Mouse (Mus musculus): ENCODE measurements around the gene Grtp1.

Grtp1 gene

GRCm38 (mm10) chr8:13205311-13205710, 4.9 kb upstream of the Grtp1 start:
- in situ Hi-C loops (cut with MboI, MseI): no loop called here

GRCm38 (mm10) chr8:13204371-13205140, 4.1 kb upstream of the Grtp1 start:
- in situ Hi-C loops (cut with MboI, MseI): loop anchor here (5.0 kb wide), 1 partner anchor 47 kb away; the partner anchor contains the start of gene Lamp1

GRCm38 (mm10) chr8:13203472-13203871, 3.1 kb upstream of the Grtp1 start:
- in situ Hi-C loops (cut with MboI, MseI): loop anchor here (5.0 kb wide), 1 partner anchor 46 kb away; the partner anchor contains the start of gene Lamp1

GRCm38 (mm10) chr8:13202806-13203205, 2.4 kb upstream of the Grtp1 start:
- in situ Hi-C loops (cut with MboI, MseI): loop anchor here (5.0 kb wide), 1 partner anchor 46 kb away; the partner anchor contains the start of gene Lamp1

GRCm38 (mm10) chr8:13202041-13202440, 1.6 kb upstream of the Grtp1 start:
- in situ Hi-C loops (cut with MboI, MseI): loop anchor here (5.0 kb wide), 1 partner anchor 45 kb away; the partner anchor contains the start of gene Lamp1

- in situ Hi-C loops (cut with MboI, MseI): loop anchor here (5.0 kb wide), 1 partner anchor 44 kb away; the partner anchor contains the start of gene Lamp1
Observed at GRCm38 (mm10) chr8:13201013-13201334, 554 bp upstream of the Grtp1 start.

GRCm38 (mm10) chr8:13199385-13200061, 897 bp downstream of the Grtp1 start:
- in situ Hi-C loops (cut with MboI, MseI): loop anchor here (5.0 kb wide), 1 partner anchor 42 kb away; the partner anchor contains the start of gene Lamp1

- in situ Hi-C loops (cut with MboI, MseI): no loop called here
Observed at GRCm38 (mm10) chr8:13197493-13197892, 2.9 kb downstream of the Grtp1 start.

GRCm38 (mm10) chr8:13194818-13195217, 5.6 kb downstream of the Grtp1 start:
- in situ Hi-C loops (cut with MboI, MseI): no loop called here

- in situ Hi-C loops (cut with MboI, MseI): no loop called here
Observed at GRCm38 (mm10) chr8:13190235-13190634, 10.2 kb downstream of the Grtp1 start.

GRCm38 (mm10) chr8:13188857-13189256, 11.6 kb downstream of the Grtp1 start:
- in situ Hi-C loops (cut with MboI, MseI): no loop called here

GRCm38 (mm10) chr8:13188052-13188555, 12.3 kb downstream of the Grtp1 start:
- in situ Hi-C loops (cut with MboI, MseI): no loop called here

- in situ Hi-C loops (cut with MboI, MseI): no loop called here
Observed at GRCm38 (mm10) chr8:13187638-13188037, 12.8 kb downstream of the Grtp1 start.

GRCm38 (mm10) chr8:13187229-13187628, 13.2 kb downstream of the Grtp1 start:
- in situ Hi-C loops (cut with MboI, MseI): no loop called here

GRCm38 (mm10) chr8:13186819-13187218, 13.6 kb downstream of the Grtp1 start:
- in situ Hi-C loops (cut with MboI, MseI): no loop called here

- in situ Hi-C loops (cut with MboI, MseI): no loop called here
Observed at GRCm38 (mm10) chr8:13181691-13181976, 18.8 kb downstream of the Grtp1 start.

- in situ Hi-C loops (cut with MboI, MseI): no loop called here
Observed at GRCm38 (mm10) chr8:13180911-13181690, 19.3 kb downstream of the Grtp1 start.

GRCm38 (mm10) chr8:13180408-13180807, 20.0 kb downstream of the Grtp1 start:
- in situ Hi-C loops (cut with MboI, MseI): no loop called here

GRCm38 (mm10) chr8:13179948-13180347, 20.5 kb downstream of the Grtp1 start:
- in situ Hi-C loops (cut with MboI, MseI): no loop called here

- in situ Hi-C loops (cut with MboI, MseI): no loop called here
Observed at GRCm38 (mm10) chr8:13179482-13179881, 20.9 kb downstream of the Grtp1 start.

- in situ Hi-C loops (cut with MboI, MseI): no loop called here
Observed at GRCm38 (mm10) chr8:13178137-13178536, 22.3 kb downstream of the Grtp1 start.
